Mouse (Mus musculus): ENCODE measurements around the gene Washc1. TPM values are rescaled to one million over a fixed set of nuclear protein-coding genes. Genes with fewer than 3 reads are reported as not detected.

Gene Washc1
- polyA plus RNA-seq, 1 experiment from 2014 or later: 27.6 TPM

DNA sequence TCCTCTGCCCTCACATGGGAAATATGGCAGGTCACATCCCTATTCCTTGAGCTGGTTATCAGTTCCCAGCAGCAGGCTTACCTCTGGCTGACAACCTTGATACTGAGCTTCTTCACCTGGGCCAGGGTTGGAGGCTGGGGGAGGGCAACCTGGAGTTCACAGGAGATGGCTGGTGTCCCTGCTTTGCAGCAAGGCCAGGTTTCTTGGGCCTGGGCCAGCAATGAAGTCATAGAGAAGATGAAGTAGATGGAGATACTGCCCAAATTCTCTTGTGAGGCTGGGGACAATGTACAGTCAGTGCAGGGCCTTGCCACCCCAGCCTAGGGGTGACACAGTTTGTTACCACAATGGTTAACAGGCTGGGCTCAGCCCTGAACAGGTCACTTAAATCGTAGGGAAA, 9.4 kb downstream of the Washc1 start:
- 85% methylated on average over 1 of the region's 1 CpGs for WGBS
- ATAC-seq (ENCODE audit: low FRiP score, low TSS enrichment) (no peak), DNase-seq (ENCODE audit: low spot score) (no peak)
- Histone ChIP-seq H3K4me3 (ENCODE audit: low read depth, low read length) (no peak overlapping the region), H3K4me1 (replicated peaks; ENCODE audit: control insufficient read depth, insufficient read depth) (0 out of 2 replicates have a peak, but pooled peaks cover 3% of the 10 kb centered on the region), H3K27ac (replicated peaks) (no peak overlapping the region), H3K36me3 (ENCODE audit: control insufficient read depth, insufficient read depth, low read length) (peaks cover 24% of the 10 kb centered on the region; the same call in 1 of the 2 replicates), H3K4me2 (replicated peaks; ENCODE audit: low read depth) (no peak overlapping the region), H3K9me3 (ENCODE audit: control insufficient read depth, low read length) (no peaks in the 10 kb centered on the region), H3K27me3 (ENCODE audit: control insufficient read depth, insufficient read depth, low read length) (no peaks in the 10 kb centered on the region), H3K9ac (ENCODE audit: low read length) (no peak overlapping the region)
- TF ChIP-seq EP300 (optimal IDR thresholded peaks at IDR 0.05) (no peak), CTCF (IDR thresholded peaks at IDR 0.05; ENCODE audit: low read depth) (no peak)

DNA sequence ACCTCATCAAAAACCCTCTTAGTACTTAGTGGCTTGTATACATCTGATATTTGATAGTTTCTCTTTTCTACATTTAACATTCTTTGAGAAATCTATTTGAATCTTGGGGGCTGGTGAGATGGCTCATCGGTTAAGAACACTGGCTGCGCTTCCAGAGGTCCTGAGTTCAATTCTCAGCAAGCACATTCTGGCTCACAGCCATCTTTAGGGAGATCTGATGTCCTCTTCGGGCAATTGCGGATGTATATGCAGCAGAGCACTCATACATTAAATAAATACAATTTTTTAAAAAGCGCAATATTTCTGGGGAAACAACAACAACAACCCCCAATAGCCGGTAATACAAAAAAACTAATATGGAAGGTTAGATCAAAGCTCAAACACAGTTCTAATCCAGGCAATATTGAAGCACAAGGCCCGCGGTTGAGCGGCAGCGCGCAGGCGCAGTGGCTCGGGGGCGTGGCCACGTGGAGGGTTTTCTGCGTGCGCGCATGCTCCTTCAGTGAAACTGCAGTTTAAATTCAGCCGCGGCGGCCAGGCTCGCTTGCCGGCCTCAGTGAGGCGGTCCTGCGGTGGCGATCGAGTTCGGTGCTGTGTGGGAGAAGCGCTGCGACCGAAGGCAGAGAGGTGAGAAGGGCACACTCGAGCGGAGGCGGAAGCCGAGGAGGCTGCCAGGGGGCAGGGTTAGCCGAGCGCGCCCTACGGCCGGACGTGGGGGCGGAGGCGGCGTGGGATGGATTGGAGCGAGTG, 11.9 kb downstream of the Washc1 start, which contains the start of gene Ddx11:
Ddx11 (plus strand) TSS at position 455 of the 750 bp plus-strand sequence.
- Histone ChIP-seq H3K4me2 (replicated peaks; ENCODE audit: low read depth) (peak within 1 kb of the TSS; percentile 72), H3K9ac (ENCODE audit: low read length) (peak within 1 kb of the TSS; percentile 68), H3K4me3 (ENCODE audit: low read depth, low read length) (peak within 1 kb of the TSS; percentile 77), H3K4me1 (replicated peaks; ENCODE audit: control insufficient read depth, insufficient read depth) (0 out of 2 replicates have a peak, but pooled peaks cover 3% of the 10 kb centered on the region), H3K9me3 (ENCODE audit: control insufficient read depth, low read length) (no peaks in the 10 kb centered on the region), H3K27me3 (ENCODE audit: control insufficient read depth, insufficient read depth, low read length) (no peaks in the 10 kb centered on the region), H3K27ac (replicated peaks) (peak within 1 kb of the TSS; percentile 87), H3K36me3 (ENCODE audit: control insufficient read depth, insufficient read depth, low read length) (peaks cover 5% of the 10 kb centered on the region; the same call in 1 of the 2 replicates)
- TF ChIP-seq CTCF (IDR thresholded peaks at IDR 0.05; ENCODE audit: low read depth) (peak; percentile 38; the same call in 1 of the 2 replicates), EP300 (optimal IDR thresholded peaks at IDR 0.05) (no peak)
- DNase-seq (ENCODE audit: low spot score): peak; percentile 93
- WGBS: 4% methylated on average over 45 of the region's 45 CpGs
- peak; percentile 86 for ATAC-seq (ENCODE audit: low FRiP score, low TSS enrichment)

DNA sequence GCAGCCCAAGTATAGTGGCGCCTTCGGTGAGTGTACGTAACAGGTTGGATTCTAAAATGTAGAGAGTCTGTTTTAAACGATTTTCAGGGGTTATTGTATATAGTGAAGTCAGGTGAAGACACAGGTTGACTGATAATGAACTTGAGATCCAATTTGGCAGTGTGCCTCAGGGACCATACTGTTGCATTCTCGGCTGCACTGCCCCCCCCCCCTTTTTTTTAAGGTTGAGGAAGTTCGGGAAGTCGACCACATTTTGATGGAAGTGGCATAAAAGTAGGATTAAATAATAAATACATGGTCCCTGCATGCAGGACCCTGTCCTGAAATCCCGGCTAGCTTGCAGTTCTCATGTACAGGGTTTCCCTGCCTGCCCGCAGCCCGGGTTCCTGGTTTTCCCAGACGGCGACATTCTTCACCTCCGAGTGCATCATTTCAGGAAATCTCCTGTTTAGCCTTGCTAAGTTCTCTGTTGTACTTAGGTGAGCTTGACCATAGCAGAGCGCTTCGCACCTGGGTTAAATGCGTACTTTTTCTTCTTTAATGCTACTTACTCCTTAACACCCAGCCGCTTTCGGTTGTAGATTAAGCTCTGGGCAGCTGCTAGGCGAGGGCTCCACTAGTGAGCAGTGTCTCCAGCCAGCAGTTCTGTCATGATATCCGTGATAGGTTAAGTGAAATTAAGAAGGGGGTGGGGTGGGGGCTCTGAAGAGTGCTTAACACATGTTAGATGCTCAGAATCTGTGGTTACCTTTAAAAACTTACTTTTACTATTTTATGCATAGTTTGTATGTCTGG, 12.7 kb downstream of the Washc1 start:
- peak overlapping the region; percentile 77 for H3K4me3 ChIP-seq (ENCODE audit: low read depth, low read length)
- H3K27me3 ChIP-seq (ENCODE audit: control insufficient read depth, insufficient read depth, low read length): no peaks in the 10 kb centered on the region
- H3K27ac ChIP-seq (replicated peaks): peak overlapping the region; percentile 87
- 0 out of 2 replicates have a peak, but pooled peaks cover 3% of the 10 kb centered on the region for H3K4me1 ChIP-seq (replicated peaks; ENCODE audit: control insufficient read depth, insufficient read depth)
- DNase-seq (ENCODE audit: low spot score): peak; percentile 44
- no peak for TF ChIP-seq CTCF (IDR thresholded peaks at IDR 0.05; ENCODE audit: low read depth)
- no peak for TF ChIP-seq EP300 (optimal IDR thresholded peaks at IDR 0.05)
- 1% methylated on average over 20 of the region's 20 CpGs for WGBS
- peak overlapping the region; percentile 68 for H3K9ac ChIP-seq (ENCODE audit: low read length)
- H3K4me2 ChIP-seq (replicated peaks; ENCODE audit: low read depth): peak overlapping the region; percentile 72
- peak; percentile 40; the same call in 1 of the 2 replicates for ATAC-seq (ENCODE audit: low FRiP score, low TSS enrichment)
- H3K36me3 ChIP-seq (ENCODE audit: control insufficient read depth, insufficient read depth, low read length): peaks cover 4% of the 10 kb centered on the region; the same call in 1 of the 2 replicates
- H3K9me3 ChIP-seq (ENCODE audit: control insufficient read depth, low read length): no peaks in the 10 kb centered on the region

DNA sequence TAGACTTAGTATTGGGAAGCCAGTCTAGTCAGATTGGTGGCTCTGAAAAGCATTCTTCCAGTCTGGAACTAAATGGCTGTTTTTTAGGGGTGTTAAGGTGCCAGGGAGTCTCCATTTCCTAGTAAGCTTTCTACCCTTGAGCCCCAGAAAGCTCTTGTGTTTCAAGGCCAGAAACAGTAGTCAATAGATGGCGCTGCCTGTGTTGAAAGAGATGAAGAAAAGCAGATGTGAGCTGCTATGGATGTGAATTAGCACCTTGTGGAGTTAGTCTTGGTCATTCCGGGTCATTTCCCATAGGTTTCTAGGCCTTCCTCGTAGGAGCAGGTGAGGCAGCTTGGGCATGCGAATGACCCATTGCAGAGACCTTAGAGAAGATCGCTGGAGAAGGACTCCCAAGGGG, 13.9 kb downstream of the Washc1 start:
- 75% methylated on average over 5 of the region's 5 CpGs for WGBS
- no peak overlapping the region for H3K9ac ChIP-seq (ENCODE audit: low read length)
- 0 out of 2 replicates have a peak, but pooled peaks cover 3% of the 10 kb centered on the region for H3K4me1 ChIP-seq (replicated peaks; ENCODE audit: control insufficient read depth, insufficient read depth)
- DNase-seq (ENCODE audit: low spot score) (no peak), ATAC-seq (ENCODE audit: low FRiP score, low TSS enrichment) (no peak)
- no peaks in the 10 kb centered on the region for H3K27me3 ChIP-seq (ENCODE audit: control insufficient read depth, insufficient read depth, low read length)
- H3K4me3 ChIP-seq (ENCODE audit: low read depth, low read length): no peak overlapping the region
- TF ChIP-seq CTCF (IDR thresholded peaks at IDR 0.05; ENCODE audit: low read depth) (peak; percentile 58), EP300 (optimal IDR thresholded peaks at IDR 0.05) (no peak)
- no peaks in the 10 kb centered on the region for H3K9me3 ChIP-seq (ENCODE audit: control insufficient read depth, low read length)
- peaks cover 3% of the 10 kb centered on the region; the same call in 1 of the 2 replicates for H3K36me3 ChIP-seq (ENCODE audit: control insufficient read depth, insufficient read depth, low read length)
- H3K4me2 ChIP-seq (replicated peaks; ENCODE audit: low read depth): no peak overlapping the region
- H3K27ac ChIP-seq (replicated peaks): no peak overlapping the region

DNA sequence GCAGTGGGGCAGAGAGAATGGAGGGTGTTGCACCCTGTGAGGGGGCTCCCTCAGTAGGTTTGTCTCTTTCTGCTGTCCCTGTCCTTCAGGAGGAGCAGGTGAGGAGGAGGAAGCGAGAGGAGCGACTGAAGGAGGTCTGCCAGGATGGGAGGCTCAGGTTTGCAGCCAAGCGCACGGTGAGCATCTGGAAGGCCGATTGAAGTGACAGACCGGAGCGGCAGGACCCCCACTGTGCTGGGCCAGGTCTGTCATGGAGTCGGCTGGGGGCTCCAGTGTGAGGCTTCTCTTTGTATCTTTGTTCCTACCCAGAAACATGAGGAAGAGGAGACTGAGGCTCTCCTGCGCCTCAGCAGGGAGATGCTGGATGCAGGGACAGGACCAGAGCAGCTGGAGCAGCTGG, 19.0 kb downstream of the Washc1 start:
- H3K9ac ChIP-seq (ENCODE audit: low read length): no peak overlapping the region
- H3K27ac ChIP-seq (replicated peaks): no peak overlapping the region
- no peak overlapping the region for H3K4me3 ChIP-seq (ENCODE audit: low read depth, low read length)
- DNase-seq (ENCODE audit: low spot score): no peak
- TF ChIP-seq EP300 (optimal IDR thresholded peaks at IDR 0.05) (no peak), CTCF (IDR thresholded peaks at IDR 0.05; ENCODE audit: low read depth) (no peak)
- no peak for ATAC-seq (ENCODE audit: low FRiP score, low TSS enrichment)
- no peaks in the 10 kb centered on the region for H3K27me3 ChIP-seq (ENCODE audit: control insufficient read depth, insufficient read depth, low read length)
- no peak overlapping the region for H3K4me2 ChIP-seq (replicated peaks; ENCODE audit: low read depth)
- no peaks in the 10 kb centered on the region for H3K4me1 ChIP-seq (replicated peaks; ENCODE audit: control insufficient read depth, insufficient read depth)
- no peaks in the 10 kb centered on the region for H3K9me3 ChIP-seq (ENCODE audit: control insufficient read depth, low read length)
- 93% methylated on average over 9 of the region's 9 CpGs for WGBS
- H3K36me3 ChIP-seq (ENCODE audit: control insufficient read depth, insufficient read depth, low read length): peaks cover 20% of the 10 kb centered on the region

Measured in stomach, postnatal 0 days (tissue).